9 mouse cellular contexts compared by ENCODE assay signal in genomic region chr12:20815599-20815998, GRCm38 (mm10).
DNase-seq lines count a peak whose midpoint lies in the region; ATAC-seq and TF ChIP-seq lines count a peak whose summit lies in the region.
"Had no signal": no experiment of that assay in that cellular context is flagged by ENCODE, and none has a peak within 500 bp of the region (broad histone marks: within the 10 kb centered on the region; RNA-seq: fewer than 3 reads in every experiment).

No protein-coding gene starts in this region.

- H3K9me3 ChIP-seq in forebrain, embryonic 11.5 days (ENCODE audit: control insufficient read depth, low read length) = peaks cover 14% of the 10 kb centered on the region
- no peaks in the 10 kb centered on the region for H3K9me3 ChIP-seq in lung, postnatal 0 days (ENCODE audit: low read length)

- H3K4me1 ChIP-seq in forebrain, embryonic 11.5 days (replicated peaks; ENCODE audit: control insufficient read depth, insufficient read depth, low read length) = no peaks in the 10 kb centered on the region
- no peaks in the 10 kb centered on the region for H3K4me1 ChIP-seq in lung, postnatal 0 days (ENCODE audit: insufficient read depth, low read depth, low read length)

- TF ChIP-seq CTCF in lung, postnatal 0 days (IDR thresholded peaks at IDR 0.05) = no peak

- no peak for TF ChIP-seq EP300 in lung, postnatal 0 days (IDR thresholded peaks at IDR 0.05)

- DNase-seq in left cerebral cortex, postnatal 14 days (ENCODE audit: low spot score in 2 of 2) = peak; percentile 1 to 9
- DNase-seq in left cerebral cortex, adult 9 months (ENCODE audit: low spot score in 2 of 2) = no peak
- DNase-seq in forebrain, embryonic 11.5 days (ENCODE audit: low spot score) = peak; percentile 54
- DNase-seq in heart, postnatal 10 days = peak; percentile 64 to 74
- peak; percentile 57 for DNase-seq in kidney, postnatal 10 days
- peak; percentile 53 for DNase-seq in lung, postnatal 0 days (ENCODE audit: low spot score)
- peak; percentile 41 for DNase-seq in ovary, postnatal 14 days (ENCODE audit: low spot score)
- no peak for DNase-seq in cerebellum, adult 9-10 months

- 0 out of 2 replicates have a peak overlapping the region, but pooled peaks have one; percentile 5 for H3K4me2 ChIP-seq in forebrain, embryonic 11.5 days (ENCODE audit: low read depth, low read length, severe bottlenecking)
- peak overlapping the region; percentile 39 for H3K4me2 ChIP-seq in lung, postnatal 0 days (replicated peaks; ENCODE audit: low read depth, low read length)

- no peaks in the 10 kb centered on the region for H3K27me3 ChIP-seq in forebrain, embryonic 11.5 days (ENCODE audit: control insufficient read depth, insufficient read depth, low read length)
- H3K27me3 ChIP-seq in lung, postnatal 0 days (replicated peaks; ENCODE audit: insufficient read depth, low read length) = no peaks in the 10 kb centered on the region

- no peak overlapping the region for H3K27ac ChIP-seq in forebrain, embryonic 11.5 days (ENCODE audit: low read depth, low read length)
- no peak overlapping the region for H3K27ac ChIP-seq in lung, postnatal 0 days (ENCODE audit: low read length)

- ATAC-seq in forebrain, embryonic 11.5 days (replicated peaks; ENCODE audit: low FRiP score) = peak; percentile 44; the same call in 1 of the 2 replicates
- ATAC-seq in lung, postnatal 0 days = peak; percentile 93

- H3K9ac ChIP-seq in forebrain, embryonic 11.5 days (ENCODE audit: low read length) = no peak overlapping the region
- H3K9ac ChIP-seq in lung, postnatal 0 days (replicated peaks; ENCODE audit: low read depth) = no peak overlapping the region

- 17% methylated on average over 29 of the region's 38 CpGs for WGBS in forebrain, embryonic 11.5 days
- 16% methylated on average over 36 of the region's 38 CpGs for WGBS in lung, postnatal 0 days

- no peaks in the 10 kb centered on the region for H3K36me3 ChIP-seq in forebrain, embryonic 11.5 days (ENCODE audit: control insufficient read depth, insufficient read depth, low read length)
- H3K36me3 ChIP-seq in lung, postnatal 0 days (ENCODE audit: insufficient read depth, low read length) = no peaks in the 10 kb centered on the region

- intact Hi-C loops in left cerebral cortex, postnatal 14 days (cut with DNase I) = no loop called here
- intact Hi-C loops in heart, postnatal 10 days (cut with DNase I) = no loop called here

- H3K4me3 ChIP-seq in forebrain, embryonic 11.5 days (ENCODE audit: low read depth, low read length) = peak overlapping the region; percentile 7; the same call in 1 of the 2 replicates
- H3K4me3 ChIP-seq in lung, postnatal 0 days (ENCODE audit: low read depth, low read length) = peak overlapping the region; percentile 28
- H3K4me3 ChIP-seq: erythroblast, embryonic 14.5 days had no signal

Comparison
In these comparisons a context has a peak if more than half of its experiments do, and no peak if none do; other contexts are left out.
1. DNase-seq: peak in left cerebral cortex, postnatal 14 days (2 of 2), forebrain, embryonic 11.5 days (single experiment), heart, postnatal 10 days (2 of 2), kidney, postnatal 10 days (single experiment), lung, postnatal 0 days (single experiment) and ovary, postnatal 14 days (single experiment); none in left cerebral cortex, adult 9 months (0 of 2) and cerebellum, adult 9-10 months (single experiment).